Mouse (Mus musculus) hindbrain, postnatal 0 days (tissue): Measurements from ENCODE around the gene Msgn1. TPM values are rescaled to one million over a fixed set of nuclear protein-coding genes. Genes with fewer than 3 reads are reported as not detected.

ENCODE experiments used
- ATAC-seq: fragments of 200-750 bp; cut with Nextera tagmentation; 2 replicates; pipeline ENCODE4 v1.8.0; 2017; ENCODE audit warnings: mild to moderate bottlenecking, moderate TSS enrichment, moderate library complexity
- DNase-seq: peaks from one replicate; pipeline ENCODE4 v3.0.0-alpha.2; 2015; ENCODE audit warnings: low spot score
- H3K27ac ChIP-seq: fragments of 300-500 bp; sonication (generic); 2 replicates; pipeline ENCODE4 v1.5.1; 2014; ENCODE audit warnings: mild to moderate bottlenecking
- H3K27me3 ChIP-seq: fragments of 300-500 bp; sonication (generic); 2 replicates; pipeline ENCODE4 v1.6.1; 2014; ENCODE audit warnings: low read length, mixed read lengths; ENCODE audit not compliant: insufficient read depth
- H3K36me3 ChIP-seq: fragments of 300-500 bp; sonication (generic); 2 replicates; pipeline ENCODE4 v1.6.1; 2014; ENCODE audit warnings: low read length, mixed read lengths; ENCODE audit not compliant: insufficient read depth
- H3K4me1 ChIP-seq: fragments of 300-500 bp; sonication (generic); 2 replicates; pipeline ENCODE4 v1.6.1; 2014; ENCODE audit warnings: antibody characterized with exemption, low read length, mixed read lengths; ENCODE audit not compliant: insufficient read depth
- H3K4me2 ChIP-seq: fragments of 300-500 bp; sonication (generic); 2 replicates; pipeline ENCODE4 v1.6.1; 2014; ENCODE audit warnings: low read depth, mild to moderate bottlenecking, low read length, moderate library complexity, mixed read lengths
- H3K4me3 ChIP-seq: fragments of 300-500 bp; sonication (generic); 2 replicates; pipeline ENCODE4 v1.5.1; 2014; ENCODE audit warnings: low read length
- H3K9ac ChIP-seq: fragments of 300-500 bp; sonication (generic); replicated peaks from 2 replicates; pipeline ENCODE4 v1.6.1; 2014; ENCODE audit warnings: mild to moderate bottlenecking, low read length, moderate library complexity, mixed read lengths
- H3K9me3 ChIP-seq: fragments of 300-500 bp; sonication (generic); 2 replicates; pipeline ENCODE4 v1.6.1; 2016; ENCODE audit warnings: low read length, mixed read lengths
- CTCF ChIP-seq: IDR thresholded peaks from 2 replicates; pipeline ENCODE4 v1.5.1; 2016; ENCODE audit warnings: antibody characterized with exemption, control low read depth, low read depth
- WGBS: fragments of 180-500 bp; shearing (Covaris S2); extraction: QIAGEN DNeasy Blood & Tissue Kit; methylation state at CpG from one replicate; pipeline ENCODE4 v1.1.7; 2014; 5-methylcytosine and 5-hydroxymethylcytosine counted together
- polyA plus RNA-seq: library from polyadenylated mRNA; unstranded; fragments of >200 nt; fragmentation: Nextera tagmentation; extraction: Ambion mirVana; gene quantifications from 2 replicates; pipeline ENCODE4 v1.2.1, GENCODE M21; 2015
- total RNA-seq: library from RNA; depleted of rRNA; stranded (reverse); fragments of >200 nt; gene quantifications from 2 replicates; pipeline ENCODE4 v1.2.3, GENCODE M21; 2014; rRNA removed

Gene Msgn1
- total RNA-seq, result not detected in 2 replicates
- not detected in 2 replicates for polyA plus RNA-seq

DNA sequence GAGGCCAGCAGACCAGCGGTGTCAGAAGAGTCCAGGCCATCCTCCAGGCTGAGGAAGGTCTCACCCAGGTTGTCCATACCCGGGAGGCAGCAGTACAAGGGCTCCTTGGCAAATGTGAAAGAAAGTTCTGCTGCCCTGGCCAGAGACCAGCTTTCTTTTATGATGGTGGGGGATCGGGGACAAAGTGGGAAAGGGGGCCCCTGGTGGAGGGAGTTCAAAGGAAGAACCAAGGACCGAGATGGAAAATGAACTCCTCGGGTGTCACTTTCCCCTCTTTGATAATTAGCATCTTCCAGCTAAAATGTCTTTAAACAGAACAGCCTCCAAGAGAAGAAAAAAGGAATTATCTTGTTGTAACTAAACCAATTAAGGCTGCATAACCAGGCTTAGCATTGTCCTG, at the start of gene Msgn1:
Gene Msgn1 (minus strand): TSS at position 101 of the 400 bp plus-strand sequence.
- H3K9ac ChIP-seq, result no peak within 1 kb of the TSS
- H3K4me2 ChIP-seq, result no peak within 1 kb of the TSS
- no peaks in the 10 kb centered on the region for H3K4me1 ChIP-seq
- no peaks in the 10 kb centered on the region for H3K27me3 ChIP-seq
- 54% methylated on average over 5 of the region's 5 CpGs for WGBS
- no peak for TF ChIP-seq CTCF
- DNase-seq (no peak), ATAC-seq (no peak)
- no peak within 1 kb of the TSS for H3K27ac ChIP-seq
- no peaks in the 10 kb centered on the region for H3K36me3 ChIP-seq
- no peaks in the 10 kb centered on the region for H3K9me3 ChIP-seq
- H3K4me3 ChIP-seq, result no peak within 1 kb of the TSS

GRCm38 (mm10) chr12:11250322-11250721, 41.5 kb upstream of the Msgn1 start:
- 78% methylated on average over 3 of the region's 3 CpGs for WGBS
- no peaks in the 10 kb centered on the region for H3K36me3 ChIP-seq
- H3K27ac ChIP-seq, result no peak overlapping the region
- H3K4me1 ChIP-seq, result no peaks in the 10 kb centered on the region
- H3K27me3 ChIP-seq, result no peaks in the 10 kb centered on the region
- TF ChIP-seq CTCF, result no peak
- ATAC-seq (no peak), DNase-seq (no peak)
- H3K9me3 ChIP-seq, result no peaks in the 10 kb centered on the region
- no peak overlapping the region for H3K4me3 ChIP-seq
- no peak overlapping the region for H3K4me2 ChIP-seq
- H3K9ac ChIP-seq, result no peak overlapping the region

GRCm38 (mm10) chr12:11247460-11247859, 38.7 kb upstream of the Msgn1 start:
- H3K4me1 ChIP-seq, result no peaks in the 10 kb centered on the region
- TF ChIP-seq CTCF, result no peak
- no peaks in the 10 kb centered on the region for H3K36me3 ChIP-seq
- DNase-seq (no peak), ATAC-seq (no peak)
- no peaks in the 10 kb centered on the region for H3K9me3 ChIP-seq
- WGBS, result 95% methylated on average over 1 of the region's 1 CpGs
- no peak overlapping the region for H3K4me2 ChIP-seq
- no peaks in the 10 kb centered on the region for H3K27me3 ChIP-seq
- no peak overlapping the region for H3K27ac ChIP-seq
- no peak overlapping the region for H3K9ac ChIP-seq
- H3K4me3 ChIP-seq, result no peak overlapping the region

DNA sequence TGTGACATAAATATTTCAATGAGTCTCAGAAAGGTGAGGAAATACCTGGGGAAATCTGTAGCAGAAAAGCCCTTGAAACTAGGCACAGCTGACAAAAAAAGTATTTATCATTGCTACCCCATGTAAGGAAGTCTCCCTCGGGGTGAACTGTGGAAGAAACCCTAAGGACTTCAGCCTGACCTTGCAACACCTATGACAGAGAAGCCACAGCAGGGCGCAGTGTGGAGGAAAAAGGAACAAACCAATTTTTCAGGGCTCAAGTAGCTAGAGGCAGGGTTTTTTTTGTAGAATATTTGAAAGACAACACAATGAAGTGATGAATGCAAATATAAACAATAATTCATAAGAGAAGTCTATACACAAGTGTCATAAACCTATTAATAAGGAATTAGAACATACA, 27.2 kb upstream of the Msgn1 start:
- DNase-seq (no peak), ATAC-seq (no peak)
- WGBS, result 71% methylated on average over 2 of the region's 2 CpGs
- Histone ChIP-seq H3K27ac (no peak overlapping the region), H3K4me2 (no peak overlapping the region), H3K36me3 (no peaks in the 10 kb centered on the region), H3K4me1 (no peaks in the 10 kb centered on the region), H3K27me3 (no peaks in the 10 kb centered on the region), H3K9me3 (no peaks in the 10 kb centered on the region), H3K4me3 (no peak overlapping the region), H3K9ac (no peak overlapping the region)
- no peak for TF ChIP-seq CTCF

DNA sequence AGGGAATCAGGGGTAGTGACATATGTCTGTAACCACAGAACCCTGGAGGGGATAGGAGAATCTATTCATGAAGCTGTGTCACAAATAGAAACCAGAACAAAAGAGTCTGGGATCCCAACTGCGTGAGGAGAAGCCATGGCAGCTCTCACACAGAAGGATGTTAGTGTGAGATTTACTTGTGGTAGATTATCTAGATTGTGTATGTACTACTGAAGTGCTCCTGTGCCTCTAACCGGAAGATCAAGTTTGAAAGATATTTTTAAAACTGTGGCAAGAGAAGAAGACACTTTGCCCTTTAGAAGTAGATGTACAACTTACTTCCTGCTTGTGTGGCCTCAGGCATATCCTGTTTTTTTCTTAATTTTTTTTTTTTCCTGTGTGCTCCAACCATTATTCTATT, 21.5 kb upstream of the Msgn1 start:
- DNase-seq, result no peak
- H3K4me3 ChIP-seq, result no peak overlapping the region
- no peak overlapping the region for H3K9ac ChIP-seq
- no peak for ATAC-seq
- TF ChIP-seq CTCF, result no peak
- H3K36me3 ChIP-seq, result no peaks in the 10 kb centered on the region
- WGBS, result 78% methylated on average over 2 of the region's 2 CpGs
- no peaks in the 10 kb centered on the region for H3K4me1 ChIP-seq
- no peak overlapping the region for H3K27ac ChIP-seq
- H3K27me3 ChIP-seq, result no peaks in the 10 kb centered on the region
- H3K9me3 ChIP-seq, result no peaks in the 10 kb centered on the region
- H3K4me2 ChIP-seq, result no peak overlapping the region

DNA sequence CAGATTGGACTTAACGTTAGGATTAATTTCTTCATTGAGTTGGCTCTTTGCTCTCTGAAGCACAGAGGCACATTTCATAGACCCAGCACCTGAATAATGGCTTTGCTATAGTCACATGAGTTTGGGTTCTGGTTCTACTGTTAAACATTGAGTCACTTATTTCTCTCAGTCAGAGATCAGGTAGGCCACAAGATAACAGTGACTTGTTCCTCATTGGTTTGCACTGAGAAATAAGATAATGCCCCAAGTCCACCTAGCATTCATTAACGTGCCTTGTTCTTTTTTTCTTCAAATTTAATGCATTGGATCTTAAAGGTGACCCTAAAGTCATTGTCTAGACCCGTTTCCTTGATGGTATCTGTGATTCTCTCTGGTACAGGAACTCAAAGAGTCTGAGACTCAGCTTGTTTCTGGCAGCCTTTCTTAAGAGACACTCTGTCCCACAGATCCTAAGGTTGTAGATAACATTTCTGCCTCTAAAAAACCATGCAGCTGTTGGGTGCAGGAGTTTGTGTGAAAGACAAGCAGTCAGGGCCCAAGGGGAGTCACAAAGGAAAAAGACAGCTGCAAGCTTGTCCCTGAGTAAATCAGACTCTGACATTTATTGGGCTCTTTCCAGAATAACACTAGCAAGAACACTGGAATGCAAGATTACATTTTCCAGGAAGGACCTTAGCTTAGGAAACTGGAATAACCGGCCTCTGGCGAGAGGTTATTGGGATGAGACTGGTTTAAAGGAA, 17.9 kb upstream of the Msgn1 start:
- Histone ChIP-seq H3K9me3 (no peaks in the 10 kb centered on the region), H3K4me2 (no peak overlapping the region), H3K4me3 (no peak overlapping the region), H3K27ac (no peak overlapping the region), H3K9ac (no peak overlapping the region), H3K36me3 (no peaks in the 10 kb centered on the region), H3K4me1 (no peaks in the 10 kb centered on the region), H3K27me3 (no peaks in the 10 kb centered on the region)
- no peak for TF ChIP-seq CTCF
- no peak for ATAC-seq
- no peak for DNase-seq
- WGBS, result 80% methylated on average over 5 of the region's 5 CpGs

DNA sequence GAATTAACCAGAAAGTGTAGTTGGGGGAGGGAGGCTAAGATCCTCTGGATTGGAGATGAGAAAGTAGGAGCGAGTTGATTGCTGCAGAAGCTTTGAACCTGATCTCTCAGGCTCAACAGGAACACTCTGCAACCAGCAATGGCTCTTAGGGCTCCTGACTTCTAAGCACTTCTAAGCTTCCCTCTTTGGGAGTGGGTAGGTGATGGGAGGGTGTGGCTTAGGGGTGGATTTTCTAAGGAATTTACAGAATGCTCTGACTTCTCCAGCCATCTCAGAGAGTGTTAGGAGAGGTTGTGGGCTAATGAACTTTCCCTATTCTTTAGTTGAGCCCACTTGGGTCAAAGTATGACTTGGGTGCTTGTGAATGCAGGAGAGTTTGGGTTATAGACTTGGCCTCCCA, 17.4 kb upstream of the Msgn1 start:
- no peak overlapping the region for H3K4me2 ChIP-seq
- H3K4me1 ChIP-seq, result no peaks in the 10 kb centered on the region
- ATAC-seq (no peak), DNase-seq (no peak)
- H3K27me3 ChIP-seq, result no peaks in the 10 kb centered on the region
- no peak overlapping the region for H3K9ac ChIP-seq
- no peak for TF ChIP-seq CTCF
- no peak overlapping the region for H3K4me3 ChIP-seq
- H3K36me3 ChIP-seq, result no peaks in the 10 kb centered on the region
- H3K9me3 ChIP-seq, result no peaks in the 10 kb centered on the region
- no peak overlapping the region for H3K27ac ChIP-seq
- WGBS, result 58% methylated on average over 1 of the region's 1 CpGs
